Mouse (Mus musculus) forebrain, embryonic 11.5 days (tissue): ENCODE data around the gene Zbtb1. TPM values are rescaled to one million over a fixed set of nuclear protein-coding genes. Genes with fewer than 3 reads are reported as not detected.

Experiments
- ATAC-seq: fragments of 200-750 bp; cut with Nextera tagmentation; replicated peaks from 2 replicates; pipeline ENCODE4 v1.8.0; 2017; ENCODE audit warnings: moderate TSS enrichment; ENCODE audit not compliant: low FRiP score
- DNase-seq: peaks from one replicate; pipeline ENCODE4 v3.0.0-alpha.2; 2017; ENCODE audit warnings: low spot score
- H3K27ac ChIP-seq: fragments of 300-500 bp; sonication (generic); 2 replicates; pipeline ENCODE4 v1.5.1; 2014; ENCODE audit warnings: low read depth, low read length
- H3K27me3 ChIP-seq: fragments of 300-500 bp; sonication (generic); 2 replicates; pipeline ENCODE4 v1.6.1; 2014; ENCODE audit warnings: mild to moderate bottlenecking, low read length, mixed read lengths; ENCODE audit not compliant: control insufficient read depth, insufficient read depth
- H3K36me3 ChIP-seq: fragments of 300-500 bp; sonication (generic); 2 replicates; pipeline ENCODE4 v1.6.1; 2014; ENCODE audit warnings: mild to moderate bottlenecking, low read length, moderate library complexity, mixed read lengths; ENCODE audit not compliant: control insufficient read depth, insufficient read depth
- H3K4me1 ChIP-seq: fragments of 300-500 bp; sonication (generic); replicated peaks from 2 replicates; pipeline ENCODE4 v1.6.1; 2014; ENCODE audit warnings: low read length, mixed read lengths; ENCODE audit not compliant: control insufficient read depth, insufficient read depth
- H3K4me2 ChIP-seq: fragments of 300-500 bp; sonication (generic); 2 replicates; pipeline ENCODE4 v1.6.1; 2014; ENCODE audit warnings: low read depth, mild to moderate bottlenecking, low read length, moderate library complexity, mixed read lengths; ENCODE audit not compliant: severe bottlenecking
- H3K4me3 ChIP-seq: fragments of 300-500 bp; sonication (generic); 2 replicates; pipeline ENCODE4 v1.5.1; 2014; ENCODE audit warnings: low read depth, low read length
- H3K9ac ChIP-seq: fragments of 300-500 bp; sonication (generic); 2 replicates; pipeline ENCODE4 v1.6.1; 2014; ENCODE audit warnings: low read length
- H3K9me3 ChIP-seq: fragments of 300-500 bp; sonication (generic); 2 replicates; pipeline ENCODE4 v1.6.1; 2016; ENCODE audit warnings: low read length, mixed read lengths; ENCODE audit not compliant: control insufficient read depth
- WGBS: fragments of 180-500 bp; shearing (Covaris S2); extraction: QIAGEN DNeasy Blood & Tissue Kit; methylation state at CpG from one replicate; pipeline ENCODE4 v1.1.7; 2014; 5-methylcytosine and 5-hydroxymethylcytosine counted together
- polyA plus RNA-seq: library from polyadenylated mRNA; unstranded; fragments of >200 nt; fragmentation: Nextera tagmentation; extraction: Ambion mirVana; gene quantifications from 2 replicates; pipeline ENCODE4 v1.2.1, GENCODE M21; 2014

Zbtb1 gene
- polyA plus RNA-seq, 1 experiment from 2014 or later, result 8.8 TPM

GRCm38 (mm10) chr12:76368201-76368789 is 1.8 kb upstream of the Zbtb1 start:
- no peaks in the 10 kb centered on the region for H3K36me3 ChIP-seq
- peak overlapping the region; percentile 85 for H3K4me2 ChIP-seq
- H3K4me3 ChIP-seq, result peak overlapping the region; percentile 91
- no peaks in the 10 kb centered on the region for H3K9me3 ChIP-seq
- no peak for ATAC-seq
- no peak for DNase-seq
- peaks cover 12% of the 10 kb centered on the region; the same call in 1 of the 2 replicates for H3K4me1 ChIP-seq
- peak overlapping the region; percentile 99 for H3K9ac ChIP-seq
- WGBS, result 11% methylated on average over 9 of the region's 9 CpGs
- H3K27ac ChIP-seq, result peak overlapping the region; percentile 98; the same call in 1 of the 2 replicates
- no peaks in the 10 kb centered on the region for H3K27me3 ChIP-seq

GRCm38 (mm10) chr12:76368790-76369205 is 1.3 kb upstream of the Zbtb1 start:
- H3K36me3 ChIP-seq, result no peaks in the 10 kb centered on the region
- H3K4me1 ChIP-seq, result peaks cover 12% of the 10 kb centered on the region; the same call in 1 of the 2 replicates
- peak overlapping the region; percentile 85 for H3K4me2 ChIP-seq
- H3K4me3 ChIP-seq, result peak overlapping the region; percentile 91
- H3K9ac ChIP-seq, result peak overlapping the region; percentile 99
- ATAC-seq, result peak; percentile 45
- H3K9me3 ChIP-seq, result no peaks in the 10 kb centered on the region
- peak overlapping the region; percentile 98 for H3K27ac ChIP-seq
- no peaks in the 10 kb centered on the region for H3K27me3 ChIP-seq
- DNase-seq, result peak; percentile 82
- under 1% methylated on average over 19 of the region's 26 CpGs for WGBS

- ATAC-seq (peak; percentile 82), DNase-seq (peak; percentile 94)
- peak within 1 kb of the TSS; percentile 98 for H3K27ac ChIP-seq
- peak within 1 kb of the TSS; percentile 85 for H3K4me2 ChIP-seq
- H3K36me3 ChIP-seq, result no peaks in the 10 kb centered on the region
- H3K9me3 ChIP-seq, result no peaks in the 10 kb centered on the region
- H3K4me3 ChIP-seq, result peak within 1 kb of the TSS; percentile 91
- WGBS, result under 1% methylated on average over 76 of the region's 96 CpGs
- no peaks in the 10 kb centered on the region for H3K27me3 ChIP-seq
- H3K4me1 ChIP-seq, result peaks cover 12% of the 10 kb centered on the region; the same call in 1 of the 2 replicates
- peak within 1 kb of the TSS; percentile 99 for H3K9ac ChIP-seq
These were observed 674 bp upstream of the Zbtb1 start, which contains the start of gene Zbtb25 for GRCm38 (mm10) chr12:76369206-76369977. Zbtb25 (minus strand) TSS chr12:76369602.

- Histone ChIP-seq H3K4me1 (peaks cover 12% of the 10 kb centered on the region; the same call in 1 of the 2 replicates), H3K4me3 (peak overlapping the region; percentile 91), H3K36me3 (no peaks in the 10 kb centered on the region), H3K9me3 (no peaks in the 10 kb centered on the region), H3K27ac (peak overlapping the region; percentile 98), H3K9ac (peak overlapping the region; percentile 99), H3K27me3 (no peaks in the 10 kb centered on the region), H3K4me2 (peak overlapping the region; percentile 85)
- ATAC-seq (peak; percentile 65), DNase-seq (peak; percentile 91)
- WGBS, result under 1% methylated on average over 62 of the region's 63 CpGs
These were observed 935 bp downstream of the Zbtb1 start for GRCm38 (mm10) chr12:76370831-76371571.

- 44% methylated on average over 7 of the region's 7 CpGs for WGBS
- Histone ChIP-seq H3K27me3 (no peaks in the 10 kb centered on the region), H3K4me2 (peak overlapping the region; percentile 85), H3K4me1 (peaks cover 12% of the 10 kb centered on the region; the same call in 1 of the 2 replicates), H3K9ac (peak overlapping the region; percentile 99), H3K27ac (no peak overlapping the region), H3K36me3 (no peaks in the 10 kb centered on the region), H3K9me3 (no peaks in the 10 kb centered on the region), H3K4me3 (peak overlapping the region; percentile 91)
- ATAC-seq (no peak), DNase-seq (no peak)
These were observed 2.0 kb downstream of the Zbtb1 start for GRCm38 (mm10) chr12:76372046-76372445.

GRCm38 (mm10) chr12:76372881-76373818 is 3.1 kb downstream of the Zbtb1 start:
- no peak for ATAC-seq
- H3K4me1 ChIP-seq, result peaks cover 5% of the 10 kb centered on the region; the same call in 1 of the 2 replicates
- no peaks in the 10 kb centered on the region for H3K9me3 ChIP-seq
- 74% methylated on average over 5 of the region's 7 CpGs for WGBS
- no peaks in the 10 kb centered on the region for H3K27me3 ChIP-seq
- H3K27ac ChIP-seq, result no peak overlapping the region
- no peak for DNase-seq
- H3K9ac ChIP-seq, result no peak overlapping the region
- H3K4me3 ChIP-seq, result no peak overlapping the region
- H3K4me2 ChIP-seq, result no peak overlapping the region
- H3K36me3 ChIP-seq, result no peaks in the 10 kb centered on the region

GRCm38 (mm10) chr12:76373991-76374390 is 3.9 kb downstream of the Zbtb1 start:
- no peaks in the 10 kb centered on the region for H3K9me3 ChIP-seq
- no peak overlapping the region for H3K27ac ChIP-seq
- H3K27me3 ChIP-seq, result no peaks in the 10 kb centered on the region
- H3K9ac ChIP-seq, result no peak overlapping the region
- DNase-seq (no peak), ATAC-seq (no peak)
- WGBS, result 80% methylated on average over 6 of the region's 6 CpGs
- H3K4me1 ChIP-seq, result peaks cover 4% of the 10 kb centered on the region; the same call in 1 of the 2 replicates
- no peak overlapping the region for H3K4me3 ChIP-seq
- H3K36me3 ChIP-seq, result no peaks in the 10 kb centered on the region
- no peak overlapping the region for H3K4me2 ChIP-seq
